Mouse (Mus musculus): ENCODE results near the gene Cyp2c70.
"Not testable (repeated sequence)": the region's sequence is repeated elsewhere in the genome, so short reads cannot be mapped to it uniquely, and the experiment has no call there.

Gene Cyp2c70

DNA sequence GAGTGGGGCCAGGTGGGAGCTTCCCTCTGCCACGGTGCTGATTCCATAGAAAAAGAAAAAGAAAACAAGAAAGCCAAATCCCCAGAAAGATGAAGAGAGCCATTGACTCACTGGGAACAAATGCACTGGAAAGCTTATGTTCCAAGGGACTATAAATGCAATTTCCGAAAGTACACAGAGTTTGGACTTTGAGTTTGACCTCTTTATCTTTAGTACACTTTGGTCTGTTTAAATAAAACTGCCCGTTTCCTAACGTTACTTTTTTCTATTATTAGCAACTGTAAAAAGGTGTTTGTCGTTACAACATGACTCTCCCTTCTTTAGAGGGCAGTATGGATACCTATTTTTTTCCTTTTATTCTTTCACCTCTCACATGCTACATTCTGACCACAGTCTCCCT is at the start of gene Cyp2c70:
TSS of gene Cyp2c70 (minus strand) at position 174 of the 400 bp plus-strand sequence.
- no peak for DNase-seq (ENCODE audit: low read depth, low spot score)

DNA sequence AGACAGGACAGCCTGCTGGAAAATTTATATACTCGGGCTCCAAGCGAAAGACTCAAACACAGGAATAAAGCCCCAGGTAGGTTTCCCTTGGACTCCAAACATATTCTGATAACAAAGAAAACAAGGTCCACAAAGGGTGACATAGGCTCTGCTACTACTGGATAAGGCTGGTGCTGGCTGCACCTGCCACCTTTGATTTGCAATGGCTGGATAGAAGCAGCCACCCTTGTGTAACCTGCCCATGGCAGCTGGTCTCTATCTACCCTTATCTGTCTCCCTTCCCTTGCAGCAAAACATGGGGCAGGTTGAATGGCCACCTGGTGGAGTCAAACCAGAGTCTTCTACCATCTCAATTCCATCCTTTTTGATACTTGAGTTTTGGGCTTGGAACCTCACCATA is 45.4 kb upstream of the Cyp2c70 start:
- no peak for DNase-seq (ENCODE audit: low read depth, low spot score)

DNA sequence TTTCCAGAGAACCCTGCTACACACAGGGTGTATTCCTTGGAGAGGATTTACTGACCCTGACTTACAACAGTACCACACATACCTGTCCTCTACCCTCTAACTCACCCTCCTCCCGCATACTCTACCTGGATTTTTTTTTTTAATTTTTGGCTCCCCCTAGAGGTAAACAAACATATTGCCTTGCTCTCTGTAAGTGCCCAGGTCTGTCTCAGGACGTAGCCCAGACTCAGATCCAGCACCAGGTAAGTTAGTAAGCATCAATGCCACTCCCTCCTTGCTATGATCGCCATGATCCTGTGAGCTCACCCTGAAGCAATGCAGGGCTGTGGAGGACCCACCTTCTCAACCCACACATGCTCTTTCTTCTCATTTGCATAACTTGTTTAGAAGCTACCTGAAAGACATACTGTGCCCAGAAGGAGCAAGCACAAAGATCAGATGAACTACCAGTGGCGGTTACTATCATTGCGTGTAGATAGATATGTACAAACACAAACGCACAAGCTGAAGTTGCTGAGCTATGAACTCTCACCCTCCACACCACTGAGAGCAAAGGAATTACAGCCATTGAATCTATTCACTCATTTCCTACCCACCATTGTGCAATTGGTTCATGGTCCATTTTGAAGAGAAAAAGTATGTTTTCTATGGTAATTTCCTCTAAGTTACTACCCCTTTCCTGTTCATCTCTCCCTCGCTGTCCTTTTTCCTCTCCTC is 44.9 kb upstream of the Cyp2c70 start:
- DNase-seq (ENCODE audit: low read depth, low spot score), result peak; percentile 29

DNA sequence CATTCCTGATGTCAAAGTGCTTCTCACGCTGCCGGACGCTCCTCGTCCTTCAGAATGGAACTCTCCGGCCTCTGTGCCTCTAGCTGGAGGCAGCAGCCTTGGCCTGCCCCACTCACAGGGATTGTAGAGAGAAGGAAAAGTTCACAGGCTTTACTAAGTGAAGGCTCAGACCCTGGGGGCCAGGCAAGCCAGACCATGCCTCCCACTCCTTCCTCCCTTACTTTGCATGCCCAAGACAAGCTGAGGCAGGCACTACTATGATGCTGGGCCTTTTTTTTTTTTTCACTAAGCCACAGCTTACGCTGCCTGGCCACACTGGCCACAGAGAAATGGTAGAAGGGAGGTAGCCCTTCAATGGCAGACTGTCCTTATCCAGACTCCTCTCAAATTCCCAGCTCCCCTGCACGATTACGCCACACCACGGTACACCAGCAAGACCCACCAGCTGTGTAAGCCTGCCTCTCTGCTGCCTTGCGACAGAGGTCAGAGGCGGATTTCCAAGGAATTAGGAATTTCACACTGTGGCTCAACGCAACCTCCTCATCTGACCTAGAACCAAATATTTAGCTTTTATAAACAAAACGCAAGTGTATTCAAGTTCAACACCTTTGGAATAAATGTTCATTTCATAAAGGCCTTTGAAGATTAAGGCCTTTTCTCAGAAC is 44.1 kb upstream of the Cyp2c70 start:
- no peak for DNase-seq (ENCODE audit: low read depth, low spot score)

DNA sequence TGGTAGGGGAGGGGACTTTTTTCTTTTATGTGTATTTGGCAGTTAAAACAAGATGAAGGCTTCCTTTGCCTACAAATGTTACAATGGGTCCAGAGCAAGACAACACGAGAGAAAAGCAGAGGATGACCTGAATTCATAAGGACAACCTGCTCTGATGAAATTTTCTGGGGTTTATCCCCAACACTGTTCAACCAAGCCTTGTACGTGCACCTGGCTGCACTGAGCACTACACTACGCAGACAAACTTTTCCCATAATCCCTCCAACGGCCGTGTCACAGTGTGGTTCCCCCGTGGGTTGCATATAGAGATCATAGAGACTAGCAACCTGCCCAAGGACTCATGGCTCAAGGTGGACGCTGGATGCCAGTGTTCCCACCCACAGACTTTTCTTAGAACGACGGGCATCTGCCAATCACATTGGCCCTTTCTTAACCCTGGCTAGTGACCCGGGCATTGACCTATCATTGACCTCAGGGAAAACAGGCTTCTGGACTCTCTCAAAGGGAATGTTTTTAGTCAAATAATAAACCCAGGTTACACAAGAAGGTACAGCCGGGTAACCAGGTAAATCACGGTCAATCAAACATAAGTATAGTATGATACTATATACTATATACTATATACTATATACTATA is 39.5 kb upstream of the Cyp2c70 start:
- DNase-seq (ENCODE audit: low read depth, low spot score), result no peak

DNA sequence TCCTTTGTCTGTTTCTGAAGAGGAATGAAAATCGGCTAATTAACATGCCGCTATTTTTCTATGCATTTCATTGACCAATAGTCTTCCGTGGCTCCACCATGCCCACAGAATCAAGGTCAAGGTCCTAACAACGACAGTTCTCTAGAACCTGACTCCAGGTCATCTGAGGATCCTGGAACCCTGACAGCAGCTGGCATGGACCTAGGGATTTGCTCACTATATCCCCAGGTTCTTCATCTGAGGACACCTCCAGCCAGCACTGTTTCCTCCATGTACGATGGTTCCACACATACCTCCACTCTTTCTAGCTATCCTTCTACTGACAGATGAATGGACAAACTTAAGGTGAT is 38.6 kb upstream of the Cyp2c70 start:
- no peak for DNase-seq (ENCODE audit: low read depth, low spot score)

DNA sequence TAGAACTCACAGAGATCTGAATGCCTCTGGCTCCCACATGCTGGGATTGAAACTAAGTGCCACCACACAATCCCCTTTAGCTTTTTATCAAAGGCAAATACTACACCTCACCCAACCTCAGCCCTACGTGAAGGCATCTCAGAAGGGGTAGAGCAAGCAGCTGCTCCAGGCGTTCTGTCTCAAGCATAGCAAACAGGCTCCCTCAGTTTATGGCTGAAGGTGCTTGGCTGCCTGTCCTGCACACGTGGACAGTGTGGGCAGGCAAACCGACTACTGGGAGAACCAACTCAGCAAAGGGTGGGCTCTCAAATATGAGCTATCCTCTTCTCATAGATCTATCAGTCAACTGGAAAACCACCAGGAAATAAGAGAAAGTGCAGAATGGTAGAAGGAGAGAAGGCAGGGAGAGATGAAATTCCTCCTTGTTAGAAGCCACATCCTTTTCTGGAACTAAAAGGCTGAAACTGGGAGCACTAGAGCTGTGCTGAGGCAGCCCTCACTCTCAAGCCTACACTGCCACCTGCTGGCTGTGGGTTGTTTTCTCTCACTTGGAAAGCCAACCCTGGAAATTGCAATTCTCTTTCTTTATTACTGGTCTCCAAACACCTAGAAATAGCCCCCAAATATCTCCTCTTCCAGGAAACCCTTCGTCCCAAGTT is 38.1 kb upstream of the Cyp2c70 start:
- DNase-seq (ENCODE audit: low read depth, low spot score), result no peak

DNA sequence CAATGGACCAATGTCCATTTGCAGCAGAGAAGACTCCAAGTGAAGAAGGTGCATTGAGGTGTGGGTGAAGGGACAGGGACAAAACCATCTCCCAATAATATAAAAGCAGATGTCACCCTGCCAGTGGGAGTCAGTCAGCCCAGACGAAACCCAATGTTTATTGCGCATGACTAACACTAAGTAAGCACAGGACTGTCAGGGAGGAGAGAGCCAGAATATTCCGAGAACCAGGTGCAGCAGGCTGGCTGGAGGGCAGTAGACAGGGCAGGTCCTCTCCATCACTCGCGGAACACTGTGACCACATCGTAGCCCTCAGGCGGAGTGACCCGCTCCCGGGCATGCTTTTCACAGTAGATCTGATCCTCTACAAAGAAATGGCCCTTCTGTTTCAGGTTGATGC is 35.2 kb upstream of the Cyp2c70 start:
- not testable (repeated sequence) for DNase-seq (ENCODE audit: low read depth, low spot score)

DNA sequence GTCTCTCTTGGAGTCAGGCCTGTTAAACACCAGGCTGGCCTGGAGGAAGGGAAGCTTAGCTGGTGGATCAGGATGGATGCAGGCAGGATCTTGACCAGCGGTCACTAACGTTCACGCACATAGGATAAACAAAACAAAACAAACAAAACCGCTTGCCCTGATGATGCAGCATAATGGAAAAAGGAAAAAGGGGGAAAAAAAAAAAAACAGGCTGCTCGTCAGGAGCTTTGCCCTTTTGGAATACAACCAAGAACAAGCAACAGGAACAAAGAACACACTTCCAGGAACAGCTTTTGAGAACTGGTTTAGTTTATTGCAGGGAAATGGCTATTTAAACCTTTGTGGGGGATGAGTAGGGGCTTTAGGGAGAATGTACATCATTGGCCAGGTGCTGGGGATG is 33.7 kb upstream of the Cyp2c70 start:
- DNase-seq (ENCODE audit: low read depth, low spot score), result no peak

DNA sequence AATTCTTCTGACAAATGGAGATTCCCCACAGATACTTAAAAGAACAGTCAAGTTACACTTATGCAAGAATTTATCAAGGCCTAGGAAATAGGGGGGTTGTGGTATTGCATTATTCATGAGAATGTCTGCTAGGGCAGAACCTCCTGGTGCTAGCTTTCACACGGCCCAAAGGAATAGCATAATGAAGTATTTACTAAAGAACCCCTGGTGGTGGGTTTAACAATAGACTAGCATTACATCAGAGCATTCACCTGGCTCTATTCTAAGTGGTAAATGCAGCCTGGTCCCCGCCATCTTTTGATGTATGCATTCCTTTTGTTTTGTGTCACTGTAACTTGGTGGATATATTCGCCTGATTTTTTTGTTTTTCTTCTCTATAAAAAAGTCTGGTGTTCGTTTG is 15.8 kb upstream of the Cyp2c70 start:
- not testable (repeated sequence) for DNase-seq (ENCODE audit: low read depth, low spot score)

DNA sequence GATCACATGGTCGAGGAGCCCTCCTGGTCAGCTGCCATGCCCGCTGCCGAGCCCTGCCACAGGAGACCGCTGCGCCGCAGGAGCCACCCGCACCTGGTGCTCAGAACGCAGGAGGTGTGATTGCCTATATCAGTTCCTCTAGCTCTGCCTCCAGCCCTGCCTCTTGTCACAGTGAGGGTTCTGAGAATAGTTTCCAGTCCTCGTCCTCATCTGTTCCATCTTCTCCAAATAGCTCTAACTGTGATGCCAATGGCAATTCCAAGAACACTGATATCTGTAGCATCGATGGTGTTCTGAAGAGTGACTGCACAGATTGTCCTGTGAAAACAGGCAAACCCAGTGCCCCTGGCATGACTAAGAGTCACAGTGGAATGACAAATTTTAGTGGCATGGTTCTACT is 3.5 kb upstream of the Cyp2c70 start:
- DNase-seq (ENCODE audit: low read depth, low spot score), result no peak

DNA sequence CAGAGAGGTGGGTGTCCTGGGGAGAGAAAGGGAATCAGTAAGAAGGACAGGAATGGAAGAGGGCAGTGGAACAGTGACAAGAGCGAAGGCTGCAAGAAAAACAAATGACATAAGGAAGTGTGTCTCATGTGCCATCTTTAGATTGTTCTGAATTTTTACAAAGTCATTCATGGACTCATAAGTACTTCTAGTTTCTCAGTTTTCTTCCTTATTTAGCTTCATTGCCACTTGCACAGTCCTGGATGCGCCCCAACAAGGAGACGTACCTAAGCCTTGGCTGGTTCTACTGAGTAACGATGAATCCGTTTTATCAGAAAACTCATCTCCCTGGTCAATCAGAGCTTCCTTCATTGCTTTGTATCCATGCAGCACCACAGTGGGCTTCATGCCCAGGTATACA is 3.5 kb downstream of the Cyp2c70 start:
- DNase-seq (ENCODE audit: low read depth, low spot score), result no peak

DNA sequence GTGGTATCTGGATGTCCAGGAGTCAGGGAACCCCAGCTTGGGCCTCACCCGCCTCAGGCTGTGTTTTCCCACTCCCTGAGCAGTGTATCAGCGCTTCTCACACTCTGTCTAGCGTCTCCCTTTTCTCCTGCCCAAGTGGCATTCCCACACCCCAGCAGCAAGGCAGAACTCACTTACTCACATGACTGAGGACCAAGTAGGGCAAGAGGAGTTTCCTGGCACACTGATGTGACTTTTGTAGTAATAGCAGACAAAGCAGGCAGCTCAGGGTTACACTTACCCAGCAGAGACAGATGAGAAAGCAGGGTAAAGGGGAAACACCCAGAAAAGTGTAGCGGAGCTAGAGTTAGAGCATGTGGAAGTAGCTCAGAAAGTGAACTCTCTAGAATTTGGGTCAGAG is 8.8 kb downstream of the Cyp2c70 start:
- DNase-seq (ENCODE audit: low read depth, low spot score), result no peak

DNA sequence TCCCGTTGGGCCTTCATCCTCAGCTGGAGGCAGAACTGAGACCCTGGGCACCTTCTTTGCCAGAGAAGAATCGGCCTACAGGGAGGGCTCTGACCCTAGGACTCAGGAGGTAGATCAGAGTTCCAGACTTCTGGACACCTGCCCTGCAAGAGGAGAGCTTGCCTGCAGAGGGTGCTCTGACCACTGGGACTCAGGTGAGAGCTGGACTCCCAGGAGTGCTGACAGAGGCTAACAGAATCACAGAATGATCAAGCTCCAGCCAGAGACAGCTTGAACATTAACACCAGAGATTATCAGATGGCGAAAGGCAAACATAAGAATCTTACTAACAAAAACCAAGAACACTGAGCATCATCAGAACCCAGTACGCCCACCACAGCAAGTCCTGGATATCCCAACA is 18.7 kb downstream of the Cyp2c70 start:
- not testable (repeated sequence) for DNase-seq (ENCODE audit: low read depth, low spot score)

DNA sequence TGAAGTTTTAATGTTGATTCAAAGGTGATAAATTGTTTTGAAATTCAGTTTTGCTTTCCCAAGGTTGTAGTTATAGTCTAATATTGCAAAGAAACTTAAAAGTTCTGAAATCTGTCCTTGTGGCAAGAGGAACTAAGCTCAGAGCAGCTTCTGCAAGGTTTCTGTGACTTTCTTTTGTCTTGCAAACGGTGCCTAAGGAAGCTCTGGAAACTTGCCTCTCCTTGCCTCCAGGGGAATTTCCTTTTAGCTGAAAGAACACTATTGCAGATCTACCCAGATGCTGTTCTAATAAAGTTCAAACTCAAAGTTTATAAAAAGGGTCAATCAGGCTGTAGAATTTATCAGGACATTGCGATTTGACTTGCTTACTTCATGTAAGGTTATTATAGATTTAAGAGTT is 60.1 kb downstream of the Cyp2c70 start:
- DNase-seq (ENCODE audit: low read depth, low spot score), result not testable (repeated sequence)

DNA sequence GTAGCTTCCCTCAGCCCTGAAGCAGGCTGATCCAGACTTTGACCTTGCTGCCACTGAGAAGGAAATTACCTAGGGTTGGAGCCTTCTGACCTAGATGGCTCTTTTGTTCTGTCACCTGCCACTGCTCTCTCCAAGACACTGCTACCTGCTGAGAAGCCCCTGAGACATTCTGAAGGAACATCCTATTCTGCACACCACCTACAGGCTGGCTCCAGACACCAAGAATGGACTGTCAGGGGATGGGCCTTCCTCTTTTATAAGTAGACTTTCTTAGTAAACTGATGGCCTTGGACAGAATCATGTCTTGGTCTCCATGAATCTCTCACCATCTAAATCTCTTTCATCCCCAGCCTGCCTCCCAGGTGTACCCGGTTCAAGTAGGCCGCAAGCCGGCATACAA is 62.0 kb downstream of the Cyp2c70 start:
- not testable (repeated sequence) for DNase-seq (ENCODE audit: low read depth, low spot score)

DNA sequence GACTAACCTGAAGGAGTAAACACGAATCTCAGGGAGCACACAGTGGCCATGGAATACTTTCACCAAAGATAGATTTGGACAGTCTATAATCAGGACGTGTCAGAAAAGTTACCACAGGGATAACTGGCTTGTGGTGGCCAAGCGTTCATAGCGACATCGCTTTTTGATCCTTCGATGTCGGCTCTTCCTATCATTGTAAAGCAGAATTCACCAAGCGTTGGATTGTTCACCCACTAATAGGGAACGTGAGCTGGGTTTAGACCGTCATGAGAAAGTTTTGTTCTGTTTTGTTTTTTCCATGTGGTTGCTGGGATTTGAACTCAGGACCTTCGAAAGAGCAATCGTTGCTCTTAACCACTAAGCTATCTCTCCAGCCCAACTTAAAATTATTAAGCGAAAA is 67.5 kb downstream of the Cyp2c70 start:
- not testable (repeated sequence) for DNase-seq (ENCODE audit: low read depth, low spot score)

Data from WW6 (cell line).